Mouse (Mus musculus) midbrain, embryonic 14.5 days (tissue): ENCODE data around the gene 1700013G24Rik. TPM values are rescaled to one million over a fixed set of nuclear protein-coding genes. Genes with fewer than 3 reads are reported as not detected.

Experiments
- ATAC-seq: fragments of 200-750 bp; cut with Nextera tagmentation; 2 replicates; pipeline ENCODE4 v1.8.0; 2017; ENCODE audit warnings: moderate number of reproducible peaks, moderate library complexity; ENCODE audit not compliant: low FRiP score, low TSS enrichment
- DNase-seq: peaks from one replicate; pipeline ENCODE4 v3.0.0-alpha.2; 2015
- H3K27ac ChIP-seq: fragments of 300-500 bp; sonication (generic); replicated peaks from 2 replicates; pipeline ENCODE4 v1.5.1; 2014; ENCODE audit warnings: mild to moderate bottlenecking, low read depth, low read length, moderate library complexity
- H3K27me3 ChIP-seq: fragments of 300-500 bp; sonication (generic); 2 replicates; pipeline ENCODE4 v1.6.1; 2014; ENCODE audit warnings: low read length, control low read depth, mixed read lengths; ENCODE audit not compliant: control insufficient read depth, insufficient read depth
- H3K36me3 ChIP-seq: fragments of 300-500 bp; sonication (generic); 2 replicates; pipeline ENCODE4 v1.6.1; 2014; ENCODE audit warnings: low read length, control low read depth; ENCODE audit not compliant: control insufficient read depth, insufficient read depth
- H3K4me1 ChIP-seq: fragments of 300-500 bp; sonication (generic); 2 replicates; pipeline ENCODE4 v1.6.1; 2014; ENCODE audit warnings: mild to moderate bottlenecking, antibody characterized with exemption, low read length, control low read depth; ENCODE audit not compliant: control insufficient read depth, insufficient read depth
- H3K4me2 ChIP-seq: fragments of 300-500 bp; sonication (generic); 2 replicates; pipeline ENCODE4 v1.6.1; 2014; ENCODE audit warnings: mild to moderate bottlenecking, low read length, moderate library complexity
- H3K4me3 ChIP-seq: fragments of 300-500 bp; sonication (generic); replicated peaks from 2 replicates; pipeline ENCODE4 v1.5.1; 2014; ENCODE audit warnings: low read depth, low read length
- H3K9ac ChIP-seq: fragments of 300-500 bp; sonication (generic); replicated peaks from 2 replicates; pipeline ENCODE4 v1.6.1; 2014; ENCODE audit warnings: mild to moderate bottlenecking, low read length, moderate library complexity
- H3K9me3 ChIP-seq: fragments of 300-500 bp; sonication (generic); 2 replicates; pipeline ENCODE4 v1.6.1; 2016; ENCODE audit warnings: low read length, control low read depth, mixed read lengths; ENCODE audit not compliant: control insufficient read depth
- WGBS: fragments of 180-500 bp; shearing (Covaris S2); extraction: QIAGEN DNeasy Blood & Tissue Kit; methylation state at CpG from one replicate; pipeline ENCODE4 v1.1.7; 2014; 5-methylcytosine and 5-hydroxymethylcytosine counted together
- polyA plus RNA-seq: library from polyadenylated mRNA; unstranded; fragments of >200 nt; fragmentation: Nextera tagmentation; extraction: Ambion mirVana; gene quantifications from 2 replicates; pipeline ENCODE4 v1.2.1, GENCODE M21; 2014

1700013G24Rik gene
- polyA plus RNA-seq, 1 experiment from 2014 or later = not detected

GRCm38 (mm10) chr4:137485258-137485960 lies 32.3 kb downstream of the 1700013G24Rik start:
- Histone ChIP-seq H3K9me3 (no peaks in the 10 kb centered on the region), H3K27me3 (no peaks in the 10 kb centered on the region), H3K9ac (no peak overlapping the region), H3K4me2 (no peak overlapping the region), H3K4me3 (no peak overlapping the region), H3K4me1 (peaks cover 23% of the 10 kb centered on the region; the same call in 1 of the 2 replicates), H3K36me3 (no peaks in the 10 kb centered on the region), H3K27ac (no peak overlapping the region)
- ATAC-seq (no peak), DNase-seq (no peak)
- 42% methylated on average over 14 of the region's 14 CpGs for WGBS

- no peak for ATAC-seq
- Histone ChIP-seq H3K27ac (no peak overlapping the region), H3K4me1 (peaks cover 23% of the 10 kb centered on the region; the same call in 1 of the 2 replicates), H3K4me2 (no peak overlapping the region), H3K4me3 (no peak overlapping the region), H3K27me3 (no peaks in the 10 kb centered on the region), H3K36me3 (no peaks in the 10 kb centered on the region), H3K9me3 (no peaks in the 10 kb centered on the region), H3K9ac (no peak overlapping the region)
- DNase-seq = peak; percentile 61
- WGBS = 38% methylated on average over 20 of the region's 20 CpGs
Measured at GRCm38 (mm10) chr4:137486081-137487014, 33.3 kb downstream of the 1700013G24Rik start.

DNA sequence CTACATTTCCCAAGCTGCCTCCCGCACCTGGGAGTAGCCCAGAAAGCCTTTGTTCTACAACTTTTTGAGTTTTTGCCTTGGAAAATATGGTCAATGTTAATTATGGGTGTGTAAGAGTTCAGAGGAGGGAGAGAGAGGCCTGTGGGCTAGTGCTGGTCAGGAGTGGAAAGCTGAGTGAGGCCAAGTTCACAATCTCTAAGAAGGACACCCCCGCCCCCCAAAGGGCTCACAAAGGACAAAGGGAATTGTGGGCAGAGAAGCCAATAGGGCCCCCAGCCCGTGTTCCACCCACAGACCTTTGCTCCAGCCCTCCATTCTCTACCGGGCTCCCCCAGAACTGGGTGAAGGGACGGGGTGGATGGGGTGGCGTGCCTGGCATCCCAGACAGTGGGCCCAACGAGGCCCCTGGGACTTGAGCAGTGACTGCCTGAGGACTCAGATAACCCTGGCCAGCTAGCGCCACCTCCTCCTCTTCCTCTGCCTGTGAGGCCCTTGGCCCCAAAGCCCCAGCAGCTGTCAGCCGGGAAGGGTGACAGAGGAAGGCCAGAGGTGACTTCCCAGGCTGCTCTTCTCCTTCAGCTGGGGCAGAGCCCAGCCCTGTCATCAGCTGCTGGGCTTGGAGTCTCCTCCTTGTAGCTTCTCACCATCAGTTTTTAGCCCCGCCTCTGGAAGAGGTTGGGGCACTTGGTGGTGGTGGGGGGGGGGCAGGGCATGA lies 34.4 kb downstream of the 1700013G24Rik start:
- ATAC-seq (no peak), DNase-seq (no peak)
- no peaks in the 10 kb centered on the region for H3K9me3 ChIP-seq
- no peaks in the 10 kb centered on the region for H3K27me3 ChIP-seq
- H3K4me3 ChIP-seq = no peak overlapping the region
- no peak overlapping the region for H3K9ac ChIP-seq
- H3K4me1 ChIP-seq = peaks cover 23% of the 10 kb centered on the region; the same call in 1 of the 2 replicates
- H3K27ac ChIP-seq = no peak overlapping the region
- H3K36me3 ChIP-seq = no peaks in the 10 kb centered on the region
- H3K4me2 ChIP-seq = no peak overlapping the region
- 44% methylated on average over 10 of the region's 10 CpGs for WGBS

- H3K27me3 ChIP-seq = no peaks in the 10 kb centered on the region
- H3K36me3 ChIP-seq = no peaks in the 10 kb centered on the region
- no peaks in the 10 kb centered on the region for H3K9me3 ChIP-seq
- no peak overlapping the region for H3K9ac ChIP-seq
- H3K27ac ChIP-seq = no peak overlapping the region
- peaks cover 23% of the 10 kb centered on the region; the same call in 1 of the 2 replicates for H3K4me1 ChIP-seq
- WGBS = 26% methylated on average over 11 of the region's 11 CpGs
- ATAC-seq (no peak), DNase-seq (no peak)
- H3K4me3 ChIP-seq = no peak overlapping the region
- H3K4me2 ChIP-seq = no peak overlapping the region
Measured at GRCm38 (mm10) chr4:137488038-137488437, 35.0 kb downstream of the 1700013G24Rik start.

GRCm38 (mm10) chr4:137488571-137489303 lies 35.7 kb downstream of the 1700013G24Rik start:
- DNase-seq = peak; percentile 56
- H3K4me1 ChIP-seq = peaks cover 23% of the 10 kb centered on the region; the same call in 1 of the 2 replicates
- no peak overlapping the region for H3K4me3 ChIP-seq
- no peak overlapping the region for H3K4me2 ChIP-seq
- no peaks in the 10 kb centered on the region for H3K9me3 ChIP-seq
- 11% methylated on average over 12 of the region's 12 CpGs for WGBS
- no peak for ATAC-seq
- no peaks in the 10 kb centered on the region for H3K36me3 ChIP-seq
- H3K9ac ChIP-seq = no peak overlapping the region
- H3K27ac ChIP-seq = no peak overlapping the region
- H3K27me3 ChIP-seq = no peaks in the 10 kb centered on the region

DNA sequence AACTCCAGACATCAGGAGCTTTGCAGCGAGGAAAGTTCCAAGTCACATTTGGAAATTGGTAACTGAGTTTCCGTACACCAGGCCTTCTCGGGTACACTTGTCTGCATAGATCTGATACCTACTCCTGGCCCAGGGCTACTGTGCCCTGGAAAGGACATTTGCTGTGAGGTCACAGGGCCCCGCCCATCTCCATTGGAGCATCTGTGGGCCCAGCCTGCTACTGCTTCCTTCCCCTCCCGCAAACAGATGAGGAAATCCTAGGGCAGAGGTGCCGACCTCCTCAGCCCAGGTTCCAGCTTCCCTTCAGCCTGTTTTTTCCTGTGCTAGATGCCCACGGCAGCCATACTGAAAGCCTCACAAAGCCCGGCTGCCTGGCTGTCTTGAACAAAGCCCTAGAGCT lies 36.9 kb downstream of the 1700013G24Rik start:
- Histone ChIP-seq H3K27me3 (no peaks in the 10 kb centered on the region), H3K9me3 (no peaks in the 10 kb centered on the region), H3K4me2 (no peak overlapping the region), H3K4me3 (no peak overlapping the region), H3K36me3 (no peaks in the 10 kb centered on the region), H3K4me1 (peaks cover 28% of the 10 kb centered on the region), H3K9ac (no peak overlapping the region), H3K27ac (no peak overlapping the region)
- DNase-seq = no peak
- WGBS = 66% methylated on average over 8 of the region's 8 CpGs
- ATAC-seq = no peak

- Histone ChIP-seq H3K27ac (no peak overlapping the region), H3K9me3 (no peaks in the 10 kb centered on the region), H3K4me2 (no peak overlapping the region), H3K4me1 (peaks cover 15% of the 10 kb centered on the region; the same call in 1 of the 2 replicates), H3K36me3 (no peaks in the 10 kb centered on the region), H3K9ac (no peak overlapping the region), H3K27me3 (no peaks in the 10 kb centered on the region), H3K4me3 (no peak overlapping the region)
- 84% methylated on average over 11 of the region's 11 CpGs for WGBS
- ATAC-seq (no peak), DNase-seq (no peak)
Measured at GRCm38 (mm10) chr4:137492563-137492962, 39.5 kb downstream of the 1700013G24Rik start.

GRCm38 (mm10) chr4:137493187-137493586 lies 40.1 kb downstream of the 1700013G24Rik start:
- ATAC-seq (no peak), DNase-seq (no peak)
- Histone ChIP-seq H3K4me2 (no peak overlapping the region), H3K27ac (no peak overlapping the region), H3K27me3 (no peaks in the 10 kb centered on the region), H3K9me3 (no peaks in the 10 kb centered on the region), H3K36me3 (no peaks in the 10 kb centered on the region), H3K9ac (no peak overlapping the region), H3K4me1 (peaks cover 13% of the 10 kb centered on the region; the same call in 1 of the 2 replicates), H3K4me3 (no peak overlapping the region)
- WGBS = 93% methylated on average over 4 of the region's 4 CpGs
